Mouse (Mus musculus): Measurements from ENCODE around the gene Plxna4.

The Plxna4 gene

DNA sequence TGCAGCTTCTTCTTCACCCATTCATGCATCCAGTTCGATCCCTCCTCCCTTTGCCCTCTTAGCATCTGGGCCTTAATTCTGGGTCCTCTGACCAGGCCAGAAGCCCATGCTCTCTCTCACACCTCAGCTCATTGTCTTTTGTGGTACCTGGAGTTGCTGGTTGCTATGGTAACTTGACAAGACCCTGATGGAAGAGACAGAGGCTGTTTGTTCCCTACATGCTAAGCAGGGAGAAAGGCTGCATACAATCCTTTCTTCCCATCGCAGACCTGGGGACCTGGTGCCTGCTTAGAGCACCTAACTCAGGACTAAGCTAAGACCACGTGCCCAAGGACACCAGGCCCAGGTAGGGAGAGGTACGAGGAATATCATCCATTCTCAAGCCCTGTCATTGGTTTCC lies 443.2 kb downstream of the Plxna4 start:
- DNase-seq, result no peak

DNA sequence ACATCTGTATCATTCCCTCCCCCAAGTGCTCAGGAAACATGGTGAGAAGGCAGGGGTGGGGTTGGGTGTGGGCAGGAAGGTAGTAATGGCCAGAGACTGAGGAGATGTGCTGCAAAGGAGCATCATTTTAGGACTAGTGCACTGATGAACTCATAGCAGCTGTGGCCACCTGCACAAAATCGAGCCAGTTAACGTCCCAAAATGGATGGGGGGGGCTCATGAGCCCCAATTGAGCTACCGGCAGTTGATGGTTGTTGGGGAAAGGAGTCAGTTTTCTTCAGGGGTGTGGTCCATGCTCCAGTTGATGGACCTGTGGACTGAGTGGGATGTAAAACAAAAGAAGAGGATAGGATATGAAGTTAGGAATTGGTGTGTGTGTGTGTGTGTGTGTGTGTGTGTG lies 448.5 kb downstream of the Plxna4 start:
- DNase-seq, result no peak

DNA sequence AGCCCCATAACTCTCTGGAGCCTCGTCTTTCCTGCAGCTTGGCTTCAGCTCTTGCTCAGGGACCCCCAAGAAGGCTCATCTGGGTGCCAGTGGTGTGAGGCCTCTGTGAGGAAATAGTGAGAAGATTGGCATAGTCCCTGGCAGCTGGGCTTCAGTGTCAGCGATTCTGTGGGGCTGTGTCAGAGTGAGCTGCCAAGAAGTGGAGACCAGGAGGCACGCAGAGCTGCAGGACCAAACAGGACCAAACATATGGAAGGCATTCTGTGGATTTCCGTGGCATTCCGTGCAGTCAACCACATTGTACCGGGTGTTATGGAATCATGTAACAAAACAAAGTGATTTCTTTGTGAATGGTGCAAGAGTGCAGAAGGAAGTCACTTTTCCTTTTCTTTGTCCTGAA lies 461.1 kb downstream of the Plxna4 start:
- no peak for DNase-seq

GRCm38 (mm10) chr6:32122584-32123265 lies 465.3 kb downstream of the Plxna4 start:
- DNase-seq, result no peak

- no peak for DNase-seq
Observed at GRCm38 (mm10) chr6:32120931-32121330, 467.1 kb downstream of the Plxna4 start.

GRCm38 (mm10) chr6:32109207-32109606 lies 478.8 kb downstream of the Plxna4 start:
- DNase-seq, result no peak

DNA sequence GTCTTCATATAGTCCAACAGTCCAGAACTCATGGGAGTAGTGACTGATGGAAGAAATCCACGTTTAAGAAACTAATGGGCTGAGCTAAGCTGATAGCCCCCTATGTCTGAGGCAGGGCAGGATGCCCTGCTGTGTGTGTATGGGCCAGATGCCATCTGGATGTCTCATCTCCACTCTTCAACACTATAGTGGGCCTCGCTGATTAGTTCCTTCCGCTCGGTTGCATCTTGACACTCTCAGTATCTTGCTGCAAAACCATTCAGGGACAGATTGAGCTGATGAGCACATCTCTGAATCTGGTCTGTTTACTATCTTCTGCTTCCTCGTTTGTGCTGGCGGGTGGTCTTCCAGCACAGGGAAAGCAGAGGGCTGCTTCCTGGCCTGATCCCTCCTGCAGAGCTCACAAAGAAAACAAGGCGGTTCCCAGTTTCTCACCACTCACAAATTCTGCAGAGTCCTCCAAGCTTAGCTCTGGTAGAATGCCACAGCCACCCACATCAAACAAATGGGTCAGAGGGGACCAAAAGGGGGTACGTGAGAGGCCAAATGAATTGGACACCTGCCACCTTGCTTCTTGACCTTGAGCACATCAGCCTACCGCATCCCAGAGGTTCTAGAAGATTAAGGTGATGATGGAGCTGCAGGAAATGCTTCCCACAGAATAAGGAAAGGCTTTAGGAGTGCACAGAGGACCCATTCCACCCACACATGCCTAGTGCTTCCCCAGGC lies 482.3 kb downstream of the Plxna4 start:
- DNase-seq, result peak; percentile 79

Measured in lung, postnatal 10 days (tissue).